Mouse (Mus musculus) embryonic fibroblast, embryonic 13.5 days (primary cell): Measurements from ENCODE around the gene Galnt2.

ENCODE experiments used
- CTCF ChIP-seq: IDR thresholded peaks from 2 replicates; pipeline ENCODE4 v1.5.1; 2011; ENCODE audit warnings: mild to moderate bottlenecking, control low read depth, low read length, moderate library complexity, borderline replicate concordance; ENCODE audit not compliant: insufficient read depth
- POLR2A ChIP-seq: IDR thresholded peaks from 2 replicates; pipeline ENCODE4 v1.6.1; 2011; ENCODE audit warnings: low read depth, mild to moderate bottlenecking, control low read depth, low read length, moderate library complexity

- no peak for TF ChIP-seq CTCF
- TF ChIP-seq POLR2A: no peak
Measured at GRCm38 (mm10) chr8:124363337-124363736, 132.1 kb downstream of the Galnt2 start.
